Mouse (Mus musculus) midbrain, embryonic 14.5 days (tissue): ENCODE measurements around the gene Tsc22d3. TPM values are rescaled to one million over a fixed set of nuclear protein-coding genes. Genes with fewer than 3 reads are reported as not detected.
"Not testable (repeated sequence)": the region's sequence is repeated elsewhere in the genome, so short reads cannot be mapped to it uniquely, and the experiment has no call there.

Experiments
- ATAC-seq: fragments of 200-750 bp; cut with Nextera tagmentation; 2 replicates; pipeline ENCODE4 v1.8.0; 2017; ENCODE audit warnings: moderate number of reproducible peaks, moderate library complexity; ENCODE audit not compliant: low FRiP score, low TSS enrichment
- DNase-seq: peaks from one replicate; pipeline ENCODE4 v3.0.0-alpha.2; 2015
- H3K27ac ChIP-seq: fragments of 300-500 bp; sonication (generic); replicated peaks from 2 replicates; pipeline ENCODE4 v1.5.1; 2014; ENCODE audit warnings: mild to moderate bottlenecking, low read depth, low read length, moderate library complexity
- H3K27me3 ChIP-seq: fragments of 300-500 bp; sonication (generic); 2 replicates; pipeline ENCODE4 v1.6.1; 2014; ENCODE audit warnings: low read length, control low read depth, mixed read lengths; ENCODE audit not compliant: control insufficient read depth, insufficient read depth
- H3K36me3 ChIP-seq: fragments of 300-500 bp; sonication (generic); 2 replicates; pipeline ENCODE4 v1.6.1; 2014; ENCODE audit warnings: low read length, control low read depth; ENCODE audit not compliant: control insufficient read depth, insufficient read depth
- H3K4me1 ChIP-seq: fragments of 300-500 bp; sonication (generic); 2 replicates; pipeline ENCODE4 v1.6.1; 2014; ENCODE audit warnings: mild to moderate bottlenecking, antibody characterized with exemption, low read length, control low read depth; ENCODE audit not compliant: control insufficient read depth, insufficient read depth
- H3K4me2 ChIP-seq: fragments of 300-500 bp; sonication (generic); 2 replicates; pipeline ENCODE4 v1.6.1; 2014; ENCODE audit warnings: mild to moderate bottlenecking, low read length, moderate library complexity
- H3K4me3 ChIP-seq: fragments of 300-500 bp; sonication (generic); replicated peaks from 2 replicates; pipeline ENCODE4 v1.5.1; 2014; ENCODE audit warnings: low read depth, low read length
- H3K9ac ChIP-seq: fragments of 300-500 bp; sonication (generic); replicated peaks from 2 replicates; pipeline ENCODE4 v1.6.1; 2014; ENCODE audit warnings: mild to moderate bottlenecking, low read length, moderate library complexity
- H3K9me3 ChIP-seq: fragments of 300-500 bp; sonication (generic); 2 replicates; pipeline ENCODE4 v1.6.1; 2016; ENCODE audit warnings: low read length, control low read depth, mixed read lengths; ENCODE audit not compliant: control insufficient read depth
- WGBS: fragments of 180-500 bp; shearing (Covaris S2); extraction: QIAGEN DNeasy Blood & Tissue Kit; methylation state at CpG from one replicate; pipeline ENCODE4 v1.1.7; 2014; 5-methylcytosine and 5-hydroxymethylcytosine counted together
- polyA plus RNA-seq: library from polyadenylated mRNA; unstranded; fragments of >200 nt; fragmentation: Nextera tagmentation; extraction: Ambion mirVana; gene quantifications from 2 replicates; pipeline ENCODE4 v1.2.1, GENCODE M21; 2014

Tsc22d3 gene
- polyA plus RNA-seq, 1 experiment from 2014 or later = 127 TPM

DNA sequence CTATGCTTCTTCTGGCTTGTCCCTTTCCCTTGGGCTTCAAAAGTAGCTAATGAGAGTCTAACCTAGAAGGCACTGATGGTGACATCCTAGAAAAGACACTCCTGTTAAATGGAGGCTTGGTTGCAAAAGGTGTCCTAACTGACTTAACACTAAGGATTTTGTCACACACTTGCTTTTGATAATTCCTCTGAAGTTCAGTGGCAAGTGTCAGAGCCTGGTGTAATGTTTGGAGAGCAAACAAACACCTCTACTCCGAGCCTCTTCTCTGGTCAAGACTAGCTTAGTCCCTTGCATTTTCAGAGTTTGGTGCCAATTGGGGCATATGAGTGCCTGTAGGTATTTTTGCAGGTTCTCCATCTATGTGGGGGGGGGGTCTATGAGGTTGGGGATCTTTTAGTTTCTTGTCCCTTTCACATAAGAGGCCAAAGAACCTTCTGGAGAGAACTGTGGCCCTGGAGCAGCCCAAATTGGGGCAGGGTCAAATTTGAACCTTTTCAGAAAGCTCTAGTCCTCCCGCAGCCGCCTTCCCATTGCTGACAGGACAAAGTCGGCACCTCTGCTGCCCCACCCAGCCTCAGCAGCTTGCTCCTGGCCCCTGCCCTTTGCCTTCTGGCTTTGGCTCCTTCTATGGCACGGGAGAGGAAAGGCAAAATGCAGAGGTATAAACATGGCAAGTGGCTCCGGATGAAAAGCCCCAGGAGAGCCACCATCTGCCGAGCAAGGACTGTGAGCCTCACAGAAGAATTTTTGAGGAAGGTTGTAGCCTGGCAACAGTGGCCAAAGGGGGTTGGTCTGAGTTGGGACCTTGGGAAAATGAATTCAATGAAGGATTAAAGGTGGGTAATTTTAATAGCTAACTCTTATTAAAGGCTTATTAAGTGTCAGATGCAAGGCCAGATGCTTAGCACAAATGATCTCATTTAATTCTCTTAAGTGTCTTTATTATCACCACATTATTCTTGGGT lies 88.5 kb downstream of the Tsc22d3 start:
- Histone ChIP-seq H3K27ac (no peak overlapping the region), H3K9me3 (no peaks in the 10 kb centered on the region), H3K4me1 (peaks cover 6% of the 10 kb centered on the region; the same call in 1 of the 2 replicates), H3K4me3 (no peak overlapping the region), H3K4me2 (no peak overlapping the region), H3K27me3 (no peaks in the 10 kb centered on the region), H3K36me3 (no peaks in the 10 kb centered on the region), H3K9ac (no peak overlapping the region)
- DNase-seq = no peak
- no peak; the same call in 1 of the 2 replicates for ATAC-seq
- 39% methylated on average over 7 of the region's 7 CpGs for WGBS

DNA sequence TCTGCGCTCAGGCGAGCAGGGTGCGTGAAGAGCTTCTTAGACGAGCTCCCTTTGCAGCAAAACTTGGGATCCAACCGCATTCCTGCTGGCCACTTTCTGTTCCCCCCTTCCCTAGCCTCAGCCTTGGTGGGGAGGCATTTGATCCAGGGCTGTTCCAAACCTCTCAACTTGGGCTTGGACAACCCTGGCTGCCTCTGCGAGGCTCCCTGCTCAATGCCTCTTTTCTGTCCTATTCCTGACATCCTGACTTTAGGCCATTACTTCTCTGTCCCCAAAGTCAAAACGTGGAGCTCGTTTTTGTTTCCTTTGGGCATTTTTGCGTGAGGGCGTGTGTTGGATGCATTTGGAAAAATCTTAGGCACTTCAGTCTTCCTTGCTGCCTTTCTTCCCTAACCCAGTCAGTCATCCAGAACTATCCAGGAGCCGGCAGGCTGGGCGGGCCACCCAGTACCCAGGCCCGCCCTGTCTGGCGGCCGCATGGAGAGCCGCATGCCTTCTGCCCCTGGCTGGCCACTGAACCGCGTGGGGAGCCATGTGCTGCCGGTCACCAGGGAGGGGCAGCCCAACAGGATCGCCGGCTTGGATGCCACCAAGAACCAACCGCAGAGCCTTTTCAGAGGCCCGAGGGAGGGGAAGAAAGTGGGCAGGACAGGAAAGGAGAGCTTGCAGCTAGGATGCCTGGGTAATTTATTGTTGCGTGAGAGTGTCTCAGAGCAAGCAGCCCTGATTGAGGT lies 89.6 kb downstream of the Tsc22d3 start:
- peak overlapping the region; percentile 43 for H3K4me2 ChIP-seq
- 0 out of 2 replicates have a peak overlapping the region, but pooled peaks have one; percentile 3 for H3K4me3 ChIP-seq
- peak; percentile 15 for DNase-seq
- no peaks in the 10 kb centered on the region for H3K9me3 ChIP-seq
- no peak overlapping the region for H3K9ac ChIP-seq
- H3K27ac ChIP-seq = no peak overlapping the region
- H3K27me3 ChIP-seq = no peaks in the 10 kb centered on the region; the same call in 1 of the 2 replicates
- peaks cover 6% of the 10 kb centered on the region; the same call in 1 of the 2 replicates for H3K4me1 ChIP-seq
- H3K36me3 ChIP-seq = no peaks in the 10 kb centered on the region
- ATAC-seq = no peak
- 26% methylated on average over 24 of the region's 24 CpGs for WGBS

DNA sequence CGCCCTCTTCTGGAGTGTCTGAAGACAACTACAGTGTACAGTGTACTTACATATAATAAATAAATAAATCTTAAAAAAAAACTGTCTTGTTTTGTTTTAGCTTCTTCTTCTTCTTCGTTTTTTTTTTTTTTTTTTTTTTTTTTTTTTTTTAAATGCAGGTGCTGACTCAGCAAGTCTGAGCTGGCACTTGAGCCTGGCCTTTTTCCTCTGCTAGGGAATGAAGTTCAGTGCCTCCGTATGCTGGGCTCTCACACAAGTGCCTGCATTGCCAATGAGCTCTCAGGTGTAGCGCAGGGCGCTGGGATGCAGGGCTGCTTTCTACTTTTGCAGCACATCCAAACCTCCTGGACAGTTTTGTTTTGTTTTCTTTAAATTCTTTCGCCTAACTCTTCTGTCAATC lies 90.6 kb downstream of the Tsc22d3 start:
- ATAC-seq = no peak
- 55% methylated on average over 6 of the region's 6 CpGs for WGBS

DNA sequence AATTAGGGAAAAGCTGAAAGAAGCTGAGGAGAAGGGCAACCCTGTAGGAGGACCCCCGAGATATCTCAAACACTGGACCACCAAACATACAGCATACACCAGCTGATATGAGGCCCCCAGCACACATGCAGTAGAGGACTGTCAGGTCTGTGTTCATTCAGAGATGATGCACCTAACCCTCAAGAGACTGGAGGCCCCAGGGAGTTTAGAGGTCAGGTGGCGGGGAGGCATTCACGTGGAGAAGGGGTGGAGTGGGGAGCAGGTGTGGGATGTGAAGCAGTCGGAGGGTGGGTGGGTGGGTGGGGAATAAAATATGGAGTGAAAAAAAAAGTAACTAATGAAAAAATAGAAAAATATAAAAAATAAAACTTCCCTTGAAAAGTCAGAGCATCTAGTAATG lies 91.7 kb downstream of the Tsc22d3 start:
- H3K27me3 ChIP-seq, H3K4me3 ChIP-seq, H3K9ac ChIP-seq, ATAC-seq, H3K27ac ChIP-seq, H3K9me3 ChIP-seq, H3K36me3 ChIP-seq, H3K4me2 ChIP-seq, DNase-seq, H3K4me1 ChIP-seq: not testable (repeated sequence)
- 79% methylated on average over 4 of the region's 4 CpGs for WGBS

More for the DNA sequence above, 90.6 kb downstream of the Tsc22d3 start:
- Histone ChIP-seq H3K4me2 (no peak overlapping the region), H3K9me3 (no peaks in the 10 kb centered on the region), H3K27ac (no peak overlapping the region), H3K36me3 (no peaks in the 10 kb centered on the region), H3K9ac (no peak overlapping the region), H3K27me3 (no peaks in the 10 kb centered on the region; the same call in 1 of the 2 replicates), H3K4me3 (no peak overlapping the region), H3K4me1 (peaks cover 6% of the 10 kb centered on the region; the same call in 1 of the 2 replicates)
- DNase-seq = peak; percentile 1

DNA sequence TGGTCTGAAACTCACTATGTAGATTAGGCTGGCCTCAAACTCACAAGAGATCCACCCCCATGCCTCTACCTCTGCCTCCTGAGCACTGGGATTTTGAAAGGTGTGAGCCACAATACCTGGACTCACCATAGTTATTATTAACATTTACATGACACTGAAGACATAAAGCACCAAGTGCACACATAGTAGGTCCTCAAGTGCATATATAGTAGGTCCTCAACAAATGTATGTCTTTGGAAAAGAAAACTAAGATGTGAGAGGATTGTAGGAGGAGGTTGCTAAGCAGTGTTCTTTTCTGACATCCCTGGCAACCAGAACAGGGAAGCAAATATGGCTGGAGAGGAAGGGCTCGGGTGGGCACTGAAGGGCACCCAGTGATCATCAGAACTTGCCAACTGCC lies 93.1 kb downstream of the Tsc22d3 start:
- no peaks in the 10 kb centered on the region for H3K36me3 ChIP-seq
- no peaks in the 10 kb centered on the region; the same call in 1 of the 2 replicates for H3K27me3 ChIP-seq
- H3K9me3 ChIP-seq = no peaks in the 10 kb centered on the region
- ATAC-seq = no peak
- no peak overlapping the region for H3K4me3 ChIP-seq
- no peak overlapping the region for H3K9ac ChIP-seq
- DNase-seq = no peak
- H3K4me2 ChIP-seq = no peak overlapping the region
- WGBS = 93% methylated on average over 1 of the region's 1 CpGs
- H3K27ac ChIP-seq = no peak overlapping the region
- peaks cover 6% of the 10 kb centered on the region; the same call in 1 of the 2 replicates for H3K4me1 ChIP-seq

DNA sequence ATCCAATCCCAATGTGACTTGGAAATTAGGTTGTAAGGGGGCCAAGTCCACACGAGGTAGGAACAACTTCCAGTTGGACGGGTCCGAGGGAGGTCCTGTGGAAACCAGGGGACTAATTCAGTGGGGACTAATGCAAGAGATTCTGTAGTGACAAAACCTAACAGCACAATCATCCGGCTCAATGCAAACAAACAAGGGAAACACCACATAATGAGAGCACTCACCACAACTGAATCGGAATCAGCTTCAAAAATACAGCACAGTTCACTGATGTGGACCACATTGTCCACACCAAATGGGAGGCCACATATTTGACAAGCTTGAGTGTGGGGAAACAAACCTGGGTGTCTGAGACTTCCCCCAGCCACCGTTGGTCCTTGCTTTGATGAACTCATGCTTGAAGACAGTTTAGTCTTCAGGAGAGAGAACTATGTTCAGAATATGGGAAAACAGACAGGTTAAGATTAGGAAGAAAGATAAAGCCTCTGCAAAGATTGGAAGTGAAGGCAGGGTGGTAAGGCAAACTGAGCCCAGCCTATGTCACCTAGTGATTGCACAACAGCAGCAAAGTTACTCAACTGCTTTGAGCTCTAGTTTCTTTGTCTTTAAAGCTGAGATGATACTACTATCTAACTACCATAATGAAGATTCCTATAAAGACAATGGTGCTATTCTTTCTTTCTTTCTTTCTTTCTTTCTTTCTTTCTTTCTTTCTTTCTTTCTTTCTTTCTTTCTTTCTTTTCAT lies 93.9 kb downstream of the Tsc22d3 start:
- no peak overlapping the region for H3K4me3 ChIP-seq
- 73% methylated on average over 6 of the region's 6 CpGs for WGBS
- H3K36me3 ChIP-seq = no peaks in the 10 kb centered on the region
- no peak overlapping the region for H3K9ac ChIP-seq
- no peak for DNase-seq
- no peak for ATAC-seq
- no peaks in the 10 kb centered on the region for H3K4me1 ChIP-seq
- no peak overlapping the region for H3K4me2 ChIP-seq
- H3K27ac ChIP-seq = no peak overlapping the region
- H3K9me3 ChIP-seq = no peaks in the 10 kb centered on the region
- H3K27me3 ChIP-seq = no peaks in the 10 kb centered on the region; the same call in 1 of the 2 replicates

GRCm38 (mm10) chrX:140505497-140506238 lies 94.8 kb downstream of the Tsc22d3 start:
- DNase-seq = peak; percentile 23
- 0 out of 2 replicates have a peak, but pooled peaks have one; percentile 34 for ATAC-seq
- 49% methylated on average over 15 of the region's 15 CpGs for WGBS
- H3K27me3 ChIP-seq = no peaks in the 10 kb centered on the region; the same call in 1 of the 2 replicates
- no peaks in the 10 kb centered on the region for H3K4me1 ChIP-seq
- H3K9ac ChIP-seq = no peak overlapping the region
- H3K27ac ChIP-seq = no peak overlapping the region
- no peaks in the 10 kb centered on the region for H3K9me3 ChIP-seq
- no peak overlapping the region for H3K4me2 ChIP-seq
- no peaks in the 10 kb centered on the region for H3K36me3 ChIP-seq
- H3K4me3 ChIP-seq = no peak overlapping the region
